Mouse (Mus musculus): ENCODE results near the gene C1qtnf12. TPM values are rescaled to one million over a fixed set of nuclear protein-coding genes. Genes with fewer than 3 reads are reported as not detected.

C1qtnf12 gene
- total and polyA plus RNA-seq, 3 experiments, result 21.1 to 25.0 (median 24.5) TPM

GRCm38 (mm10) chr4:155944271-155944670, 17.8 kb upstream of the C1qtnf12 start:
- in situ Hi-C loops (cut with MboI; ENCODE audit: low pct_ligation_motif_present, low pct_unique_long_range_greater_than_20kb, low sequenced_read_pairs), result loop anchor here (5.0 to 10.0 kb wide), 2 partner anchors 52 to 109 kb away; partner anchors contain the start of genes Acap3, Aurkaip1, Mxra8 and Pusl1
- peak overlapping the region; percentile 91 to 98 (median 96) for H3K4me3 ChIP-seq (replicated peaks in 1 of 3; ENCODE audit: low read depth in 2 of 3, low read length in 2 of 3, poor library complexity in 1 of 3)
- no peaks in the 10 kb centered on the region for H3K9me3 ChIP-seq (replicated peaks; ENCODE audit: low read length)
- no peaks in the 10 kb centered on the region for H3K27me3 ChIP-seq (replicated peaks)
- peak overlapping the region; percentile 93 for H3K4me2 ChIP-seq (ENCODE audit: insufficient read depth, low read depth, poor library complexity, severe bottlenecking)
- H3K79me2 ChIP-seq (replicated peaks; ENCODE audit: control insufficient read depth, extremely low read depth, insufficient read depth, poor library complexity, severe bottlenecking), result peaks cover 56% of the 10 kb centered on the region
- H3K36me3 ChIP-seq (replicated peaks in 1 of 2; ENCODE audit: control insufficient read depth in 1 of 2, insufficient read depth in 1 of 2, low read length in 1 of 2), result peaks cover 26 to 38% of the 10 kb centered on the region in 2 experiments
- dilution Hi-C loops (cut with MboI; ENCODE audit: extremely low pct_ligation_motif_present, extremely low pct_unique_long_range_greater_than_20kb, low sequenced_read_pairs), result no loop called here
- H3K9ac ChIP-seq (ENCODE audit: insufficient read depth, low read depth), result peak overlapping the region; percentile 90
- TF ChIP-seq KAT2A (IDR thresholded peaks at IDR 0.05; ENCODE audit: insufficient replicate concordance, low read length), result no peak
- peak; percentile 19; the same call in 1 of the 2 replicates for TF ChIP-seq ELF1 (IDR thresholded peaks at IDR 0.05; ENCODE audit: low read depth, low read length)
- 0 out of 2 replicates have a peak, but pooled peaks have one; percentile 13 for TF ChIP-seq HCFC1 (IDR thresholded peaks at IDR 0.05; ENCODE audit: low read depth, low read length)
- 0 out of 2 replicates have a peak, but pooled peaks have one; percentile 14 for TF ChIP-seq CHD1 (IDR thresholded peaks at IDR 0.05; ENCODE audit: low read depth, low read length)
- H3K4me1 ChIP-seq (ENCODE audit: control insufficient read depth in 1 of 2, insufficient read depth in 2 of 2), result peaks cover 11 to 30% of the 10 kb centered on the region in 2 experiments
- peak overlapping the region; percentile 23 for H3K27ac ChIP-seq (ENCODE audit: insufficient read depth, low read depth)
- peak; percentile 39 for DNase-seq (ENCODE audit: extremely low read depth)

- peaks cover 52 to 66% of the 10 kb centered on the region in 2 experiments for H3K36me3 ChIP-seq (replicated peaks in 1 of 2; ENCODE audit: control insufficient read depth in 1 of 2, insufficient read depth in 1 of 2, low read length in 1 of 2)
- in situ Hi-C loops (cut with MboI; ENCODE audit: low pct_ligation_motif_present, low pct_unique_long_range_greater_than_20kb, low sequenced_read_pairs) (loop anchor here (10.0 kb wide), 1 partner anchor 112 kb away; the partner anchor contains the start of genes Aurkaip1 and Mxra8), dilution Hi-C loops (cut with MboI; ENCODE audit: extremely low pct_ligation_motif_present, extremely low pct_unique_long_range_greater_than_20kb, low sequenced_read_pairs) (no loop called here)
- no peaks in the 10 kb centered on the region for H3K27me3 ChIP-seq (replicated peaks)
- no peak overlapping the region for H3K4me3 ChIP-seq (replicated peaks in 1 of 3; ENCODE audit: low read depth in 2 of 3, low read length in 2 of 3, poor library complexity in 1 of 3)
- H3K9me3 ChIP-seq (replicated peaks; ENCODE audit: low read length), result no peaks in the 10 kb centered on the region
- no peak for DNase-seq (ENCODE audit: extremely low read depth)
- H3K27ac ChIP-seq (ENCODE audit: insufficient read depth, low read depth), result no peak overlapping the region
- peaks cover 64% of the 10 kb centered on the region for H3K79me2 ChIP-seq (replicated peaks; ENCODE audit: control insufficient read depth, extremely low read depth, insufficient read depth, poor library complexity, severe bottlenecking)
- no peak overlapping the region for H3K9ac ChIP-seq (ENCODE audit: insufficient read depth, low read depth)
- TF ChIP-seq MAFK (IDR thresholded peaks at IDR 0.05; ENCODE audit: insufficient replicate concordance, low read length), result peak; percentile 93
- TF ChIP-seq TBP (conservative IDR thresholded peaks at IDR 0.05; ENCODE audit: low read depth, low read length), result no peak
- peaks cover 11 to 30% of the 10 kb centered on the region in 2 experiments for H3K4me1 ChIP-seq (ENCODE audit: control insufficient read depth in 1 of 2, insufficient read depth in 2 of 2)
- H3K4me2 ChIP-seq (ENCODE audit: insufficient read depth, low read depth, poor library complexity, severe bottlenecking), result no peak overlapping the region
These were observed 15.0 kb upstream of the C1qtnf12 start for GRCm38 (mm10) chr4:155947094-155947493.

- in situ Hi-C loops (cut with MboI; ENCODE audit: low pct_ligation_motif_present, low pct_unique_long_range_greater_than_20kb, low sequenced_read_pairs) (no loop called here), dilution Hi-C loops (cut with MboI; ENCODE audit: extremely low pct_ligation_motif_present, extremely low pct_unique_long_range_greater_than_20kb, low sequenced_read_pairs) (no loop called here)
- Histone ChIP-seq H3K27ac (ENCODE audit: insufficient read depth, low read depth) (no peak overlapping the region), H3K4me3 (replicated peaks in 1 of 3; ENCODE audit: low read depth in 2 of 3, low read length in 2 of 3, poor library complexity in 1 of 3) (no peak overlapping the region), H3K4me2 (ENCODE audit: insufficient read depth, low read depth, poor library complexity, severe bottlenecking) (no peak overlapping the region), H3K4me1 (ENCODE audit: control insufficient read depth in 1 of 2, insufficient read depth in 2 of 2) (peaks cover 0 to 3% of the 10 kb centered on the region in 2 experiments; a peak in 2 of 4 replicates), H3K36me3 (replicated peaks in 1 of 2; ENCODE audit: control insufficient read depth in 1 of 2, insufficient read depth in 1 of 2, low read length in 1 of 2) (peaks cover 64 to 84% of the 10 kb centered on the region in 2 experiments), H3K79me2 (replicated peaks; ENCODE audit: control insufficient read depth, extremely low read depth, insufficient read depth, poor library complexity, severe bottlenecking) (peaks cover 6% of the 10 kb centered on the region), H3K9ac (ENCODE audit: insufficient read depth, low read depth) (no peak overlapping the region), H3K9me3 (replicated peaks; ENCODE audit: low read length) (no peaks in the 10 kb centered on the region), H3K27me3 (replicated peaks) (no peaks in the 10 kb centered on the region)
- DNase-seq (ENCODE audit: extremely low read depth), result no peak
- TF ChIP-seq USF1 (IDR thresholded peaks at IDR 0.05; ENCODE audit: low read depth, low read length) (no peak), USF2 (conservative IDR thresholded peaks at IDR 0.05; ENCODE audit: low read depth, low read length) (no peak), ZNF384 (IDR thresholded peaks at IDR 0.05; ENCODE audit: low read depth, low read length) (no peak), MAZ (IDR thresholded peaks at IDR 0.05; ENCODE audit: low read depth, low read length) (no peak), JUND (conservative IDR thresholded peaks at IDR 0.05; ENCODE audit: low read depth, low read length) (no peak), BHLHE40 (IDR thresholded peaks at IDR 0.05; ENCODE audit: low read depth, low read length) (no peak), KAT2A (IDR thresholded peaks at IDR 0.05; ENCODE audit: insufficient replicate concordance, low read length) (no peak), MAFK (IDR thresholded peaks at IDR 0.05; ENCODE audit: insufficient replicate concordance, low read length) (no peak), NRF1 (IDR thresholded peaks at IDR 0.05; ENCODE audit: low read depth, low read length) (no peak), CHD2 (IDR thresholded peaks at IDR 0.05; ENCODE audit: low read length) (no peak), NELFE (IDR thresholded peaks at IDR 0.05; ENCODE audit: low read depth, low read length) (no peak), CTCF (conservative IDR thresholded peaks at IDR 0.05 in 1 of 2, IDR thresholded peaks at IDR 0.05 in 1 of 2; ENCODE audit: low read depth in 2 of 2, low read length in 2 of 2) (no peak)
These were observed 6.6 kb upstream of the C1qtnf12 start for GRCm38 (mm10) chr4:155955491-155955890.
